Mouse (Mus musculus) lung, postnatal 36 days (tissue): Measurements from ENCODE around the gene Shkbp1.

Experiments used
- DNase-seq: peaks from one replicate; pipeline ENCODE4 v3.0.0; 2022; ENCODE audit warnings: mixed read lengths

The Shkbp1 gene

DNA sequence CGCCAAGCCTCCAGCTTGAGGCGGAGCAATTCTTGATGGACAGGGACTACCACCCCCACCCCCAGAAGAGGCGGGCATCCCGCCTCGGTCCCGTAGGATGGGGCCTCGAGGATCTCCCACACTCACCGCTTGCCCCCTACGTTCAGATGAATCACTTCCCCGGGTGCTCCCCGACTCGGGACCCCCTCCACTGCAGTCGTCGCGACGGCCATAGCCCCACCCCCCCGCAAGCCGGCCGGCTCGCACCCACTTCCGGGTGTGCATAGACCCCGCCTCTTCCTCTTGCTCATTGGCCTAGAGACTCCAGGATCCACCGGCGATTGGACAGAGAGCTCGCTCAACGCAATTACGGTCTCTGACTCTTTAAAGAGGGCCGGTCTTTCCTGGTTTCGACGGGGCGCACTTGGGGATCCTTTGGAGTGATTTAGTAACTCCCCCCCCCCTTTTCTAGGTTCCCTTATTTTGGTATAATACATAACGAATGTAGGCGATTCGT is at the start of gene Shkbp1:
TSS of gene Shkbp1 (minus strand) at position 275 of the 496 bp plus-strand sequence.
- DNase-seq: peak; percentile 95

DNA sequence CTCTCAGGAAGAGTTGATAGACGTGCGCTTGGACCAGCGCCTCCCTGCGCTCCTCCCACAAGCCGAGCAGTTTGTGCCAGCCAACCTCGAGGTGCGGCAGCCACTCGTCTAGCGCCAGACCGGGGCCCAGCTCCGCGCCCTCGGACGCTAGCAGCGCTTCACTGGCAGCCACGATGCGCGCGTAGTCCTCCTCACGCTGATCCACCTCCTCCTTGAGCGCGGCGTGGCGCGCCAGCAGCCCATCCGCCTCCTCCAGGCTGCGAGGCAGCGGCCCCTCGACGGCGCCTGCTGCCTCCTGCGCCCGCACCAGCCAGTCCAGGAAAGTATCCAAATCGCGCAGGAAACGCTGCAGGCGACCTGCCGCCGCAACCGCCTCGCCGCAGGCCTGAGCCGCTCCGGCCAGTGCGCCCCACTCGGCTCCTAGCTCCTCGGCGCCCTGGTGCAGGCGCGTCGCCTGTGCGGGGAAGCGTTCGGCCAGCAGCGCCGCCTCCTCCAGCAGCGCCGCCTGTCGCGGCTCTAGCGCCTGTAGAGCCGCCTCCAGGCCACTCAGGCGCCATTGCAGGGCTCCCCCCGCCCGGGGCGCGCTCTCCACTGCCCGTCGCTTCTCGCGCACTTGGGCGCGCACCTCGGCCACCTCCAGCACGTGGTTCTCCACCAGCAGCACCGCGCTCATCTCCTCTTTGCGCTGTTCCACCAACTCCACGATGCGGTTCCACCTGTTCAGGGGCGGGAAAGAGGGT is 48.6 kb upstream of the Shkbp1 start:
- DNase-seq: no peak

DNA sequence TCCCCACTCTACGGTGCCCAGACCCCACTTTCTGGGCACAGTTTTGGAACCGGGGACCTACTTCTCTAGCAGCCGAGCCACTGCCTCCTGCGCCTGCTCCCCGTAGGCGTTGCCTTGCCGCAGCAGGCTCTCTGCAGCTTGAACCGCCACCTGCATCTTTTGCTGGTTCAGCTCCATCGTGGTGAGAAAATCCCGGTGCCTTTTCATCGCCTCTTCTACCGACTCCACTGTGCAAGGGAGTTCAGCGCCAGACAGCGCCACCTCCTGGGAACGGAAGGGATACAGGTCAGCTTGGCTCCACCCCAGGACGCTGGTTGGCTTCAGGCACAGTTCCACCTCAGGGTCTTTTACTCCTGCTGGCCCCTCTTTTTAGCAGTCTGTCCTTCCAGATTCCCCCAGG is 46.9 kb upstream of the Shkbp1 start:
- DNase-seq: peak; percentile 76

DNA sequence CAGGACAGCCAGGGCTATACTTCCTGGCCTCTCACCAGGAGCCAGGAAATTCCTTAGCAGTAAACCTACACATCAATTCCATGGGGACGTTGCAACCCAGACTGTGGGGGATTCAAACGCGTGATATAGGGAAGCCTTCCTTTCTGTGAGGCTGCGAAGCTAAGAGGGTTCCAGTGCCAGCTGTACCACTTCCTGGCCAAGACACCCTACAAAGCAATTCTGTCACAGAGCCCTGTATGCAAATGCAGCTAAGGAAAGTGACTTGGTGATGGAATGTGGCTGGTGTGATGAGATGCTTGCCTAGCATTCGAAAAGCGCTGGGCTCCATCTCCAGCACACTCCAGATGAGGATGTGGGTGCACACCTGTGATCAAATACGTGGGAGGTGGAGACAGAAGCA is 44.7 kb upstream of the Shkbp1 start:
- DNase-seq: no peak

DNA sequence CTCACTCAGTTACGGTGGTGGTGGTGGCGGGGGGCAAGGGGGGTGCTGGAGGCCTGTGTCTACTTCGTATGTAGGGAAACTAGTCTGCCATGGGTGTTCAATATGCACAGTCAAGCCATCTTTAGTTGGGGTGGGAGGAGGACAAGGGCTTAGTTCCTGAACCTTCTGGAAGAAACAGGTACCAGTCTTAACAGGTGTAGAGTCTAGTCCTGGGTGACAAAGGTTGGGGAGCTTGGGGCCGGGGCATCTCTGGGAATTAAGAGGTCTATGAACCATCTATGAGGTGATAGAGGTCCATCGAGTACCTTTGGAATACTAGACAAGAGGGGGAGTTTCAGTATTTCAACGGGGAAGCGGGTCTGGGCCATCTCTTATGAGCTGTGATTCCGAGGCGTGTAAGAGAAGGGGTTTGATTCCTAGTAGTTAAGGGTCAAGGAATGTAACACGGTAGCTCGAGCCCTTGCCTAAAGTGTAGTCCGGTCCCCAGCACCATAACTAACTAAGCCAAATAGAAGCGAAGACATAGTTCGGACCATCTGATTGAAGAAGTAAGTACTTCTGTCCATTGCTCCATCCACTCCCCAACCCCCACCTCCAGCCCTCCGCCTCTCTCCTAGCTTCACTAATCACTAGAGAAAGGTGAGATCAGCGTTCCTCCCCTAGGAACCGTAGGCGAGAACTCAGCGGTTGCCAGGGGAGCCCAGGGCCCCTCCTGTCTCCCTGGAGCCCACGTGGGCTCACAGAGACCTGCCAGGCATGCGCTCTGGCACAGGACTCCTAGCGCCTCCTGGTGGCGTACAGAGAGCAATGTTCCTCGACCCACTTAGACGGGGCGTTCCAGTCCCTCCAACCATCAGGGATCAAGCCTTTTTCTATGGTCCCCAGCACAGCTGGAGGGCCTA is 41.5 kb upstream of the Shkbp1 start:
- DNase-seq: peak; percentile 11

DNA sequence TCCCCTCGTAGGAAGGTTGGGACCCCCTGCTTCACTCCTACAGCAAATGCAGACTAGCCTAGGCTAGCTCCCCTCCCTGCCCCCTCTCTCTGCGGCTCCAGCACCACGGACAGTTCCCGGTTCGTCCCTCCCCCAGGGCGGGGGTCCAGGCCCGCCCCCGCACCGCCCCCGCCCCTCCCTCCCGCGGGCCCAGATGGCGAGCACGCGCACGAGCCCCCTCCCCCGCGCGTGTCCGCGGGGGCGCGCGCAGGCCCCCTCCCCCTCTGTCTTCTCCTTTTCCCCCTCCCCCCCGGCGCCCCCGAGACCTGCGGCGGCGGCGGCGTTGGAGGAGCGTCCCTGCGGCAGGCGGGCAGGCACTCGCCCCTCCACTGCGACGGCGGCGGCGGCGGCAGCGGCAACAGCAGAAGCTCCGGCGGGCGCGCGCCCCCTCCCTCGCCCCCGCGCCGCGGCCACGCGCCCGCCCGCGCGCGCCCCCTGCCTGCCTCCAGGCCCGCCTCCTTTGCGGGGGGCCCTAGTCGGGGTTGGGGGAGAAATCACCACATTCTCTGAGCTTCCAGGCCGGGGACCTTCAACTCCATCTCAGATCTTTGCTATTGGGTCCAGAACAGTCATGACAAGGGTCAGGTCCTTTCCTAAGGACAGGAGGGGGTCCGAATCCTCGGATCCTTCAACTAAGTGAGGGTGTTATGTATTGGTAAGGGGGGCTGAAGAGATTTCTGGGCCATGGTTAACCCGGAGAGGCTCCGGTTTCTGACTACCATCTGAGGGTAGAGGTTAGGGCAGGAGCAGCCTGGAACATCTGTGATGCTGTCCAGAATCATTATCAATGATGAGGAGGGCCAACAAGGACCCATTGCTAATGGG is 40.6 kb upstream of the Shkbp1 start:
- no peak for DNase-seq

DNA sequence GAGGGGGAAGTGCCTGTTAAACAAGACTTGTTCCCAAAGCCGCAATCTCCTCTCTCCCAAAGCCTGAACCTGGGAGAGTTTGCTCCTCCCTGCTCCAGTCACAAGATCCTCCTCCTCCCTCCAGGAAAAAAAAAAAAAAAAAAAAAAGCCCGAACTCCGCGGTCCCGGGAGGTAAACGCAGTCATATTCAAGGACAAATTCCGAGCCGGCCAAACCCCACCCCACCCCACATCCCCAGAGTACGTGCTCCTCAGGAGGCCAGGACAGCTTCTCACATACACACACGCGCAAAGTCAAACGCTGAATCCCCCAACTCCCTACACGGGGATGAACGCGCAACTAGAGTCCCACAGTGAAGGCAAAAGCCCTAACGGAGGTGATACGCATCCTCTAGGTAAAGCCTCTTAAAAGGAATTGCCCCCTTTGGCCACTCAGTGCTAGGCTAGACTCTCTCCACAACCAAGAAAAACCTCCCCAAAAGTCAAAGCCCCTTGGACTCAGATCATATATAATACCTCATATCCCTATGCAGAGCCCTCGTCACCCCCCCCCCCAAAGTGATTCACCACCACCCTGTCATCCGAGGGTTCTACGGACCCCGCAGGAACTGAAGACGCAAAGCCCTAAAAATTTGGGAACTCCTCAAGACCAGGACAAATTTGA is 39.8 kb upstream of the Shkbp1 start:
- no peak for DNase-seq

DNA sequence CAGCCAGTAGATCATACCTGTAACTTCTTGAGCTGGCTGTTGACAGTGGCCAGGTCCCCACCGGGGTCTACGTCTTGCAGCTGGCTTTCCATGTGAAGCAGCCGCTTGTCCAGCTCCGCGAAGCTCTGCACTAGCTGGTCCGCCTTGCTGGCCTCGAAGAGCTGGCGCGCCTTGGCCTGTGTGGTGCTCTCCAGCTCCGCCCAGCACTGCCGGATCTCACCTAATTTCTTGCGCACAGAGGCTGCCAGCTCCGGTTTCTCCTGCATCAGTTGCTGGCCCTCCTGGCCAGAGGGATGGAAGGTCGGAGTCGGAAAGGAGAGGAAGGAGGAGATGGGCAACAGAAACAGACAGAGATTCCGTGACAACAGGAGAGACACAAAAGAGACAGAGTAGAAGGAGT is 35.6 kb upstream of the Shkbp1 start:
- DNase-seq: no peak

DNA sequence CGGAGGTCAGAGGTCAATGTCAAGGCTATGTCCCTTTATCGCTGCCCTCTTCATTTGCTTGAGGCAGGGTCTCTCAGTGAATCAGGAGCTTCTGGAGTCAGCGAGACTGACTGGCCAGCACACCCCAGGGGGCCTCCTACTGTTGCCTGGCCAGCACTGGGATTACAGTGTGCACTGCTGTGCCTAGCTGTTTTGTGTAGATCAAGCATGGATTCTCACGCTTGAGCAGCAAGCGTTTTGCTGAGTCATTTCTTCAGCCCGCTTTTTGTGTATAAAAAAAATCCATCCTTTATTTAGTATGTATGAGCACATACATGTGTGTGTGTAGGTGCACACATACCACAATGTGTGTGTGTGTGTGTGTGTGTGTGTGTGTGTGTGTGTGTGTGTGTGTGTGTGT is 33.4 kb upstream of the Shkbp1 start:
- no peak for DNase-seq

DNA sequence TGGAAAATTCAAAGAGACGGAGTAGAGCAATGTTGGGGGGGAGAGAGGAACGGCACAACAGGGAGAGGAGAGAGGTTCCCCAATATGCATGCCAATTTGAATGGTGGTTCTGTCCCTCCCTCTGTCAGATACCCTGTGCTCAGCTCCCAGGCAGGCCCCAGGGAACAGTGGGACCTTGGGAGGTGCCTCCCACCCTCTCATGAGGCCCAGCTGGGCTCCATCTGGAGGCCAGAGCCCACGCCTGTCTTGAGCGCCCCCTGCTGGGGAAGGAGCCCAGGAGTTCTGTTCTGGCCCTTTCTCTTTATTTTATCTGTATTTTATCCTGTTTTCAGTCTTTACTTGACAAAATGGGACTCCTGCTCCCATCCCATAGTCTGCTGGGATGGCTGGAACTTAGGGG is 28.9 kb upstream of the Shkbp1 start:
- peak; percentile 74 for DNase-seq

DNA sequence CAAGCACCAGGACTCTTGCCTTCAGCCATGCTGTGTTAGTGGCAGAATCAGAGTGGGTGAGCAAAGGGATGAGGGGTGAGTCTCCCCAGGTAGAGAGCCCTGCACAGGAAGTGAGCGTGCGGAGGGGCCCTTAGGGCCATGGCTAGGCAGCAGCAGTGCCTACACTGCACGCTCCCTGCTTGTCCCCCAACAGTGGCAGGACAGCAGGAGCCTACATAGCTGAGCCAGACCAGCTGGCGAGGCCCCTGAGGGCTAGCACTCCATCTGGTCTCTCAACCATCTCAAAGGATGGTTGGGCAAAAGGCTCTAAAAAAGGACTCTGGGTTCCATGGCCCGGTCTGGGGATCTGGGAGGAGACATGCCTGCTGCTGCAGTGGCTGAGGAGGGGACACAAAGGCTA is 28.3 kb upstream of the Shkbp1 start:
- DNase-seq: no peak

DNA sequence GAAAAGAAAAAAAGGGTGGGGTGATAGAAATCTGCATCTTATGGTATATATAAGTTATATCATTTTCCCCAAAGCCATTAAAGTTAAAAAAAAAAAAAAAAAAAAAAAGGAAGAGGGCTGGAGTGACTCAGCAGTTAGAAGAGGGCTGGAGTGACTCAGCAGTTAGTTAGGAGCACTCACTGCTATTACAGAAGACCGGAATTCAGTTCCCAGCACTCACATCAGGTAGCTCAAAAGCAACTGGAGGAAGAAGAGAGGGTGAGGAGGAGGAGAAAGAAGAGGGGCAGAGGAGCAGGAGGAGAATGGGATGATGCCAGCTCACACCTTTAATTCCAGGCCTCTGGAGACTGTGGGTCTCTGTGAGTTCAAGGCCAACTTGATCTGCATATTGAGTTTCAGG is 27.4 kb upstream of the Shkbp1 start:
- no peak for DNase-seq

DNA sequence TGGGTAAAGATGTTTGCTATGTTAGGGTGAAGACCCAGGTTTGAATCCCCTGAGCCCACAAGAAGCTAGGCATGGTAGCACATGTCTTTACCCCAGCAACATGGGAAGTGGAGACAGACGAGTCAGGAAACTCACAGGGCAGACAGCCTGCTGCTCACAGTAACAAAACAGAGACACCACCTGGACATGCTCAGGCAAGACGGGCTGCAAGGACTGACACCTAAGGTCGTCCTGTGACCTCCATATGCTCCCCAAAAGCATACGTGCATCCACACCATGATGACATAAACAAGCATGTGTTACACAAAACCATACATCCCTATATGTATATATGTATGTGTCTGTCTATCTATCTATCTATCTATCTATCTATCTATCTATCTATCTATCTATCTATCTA is 25.7 kb upstream of the Shkbp1 start:
- no peak for DNase-seq

DNA sequence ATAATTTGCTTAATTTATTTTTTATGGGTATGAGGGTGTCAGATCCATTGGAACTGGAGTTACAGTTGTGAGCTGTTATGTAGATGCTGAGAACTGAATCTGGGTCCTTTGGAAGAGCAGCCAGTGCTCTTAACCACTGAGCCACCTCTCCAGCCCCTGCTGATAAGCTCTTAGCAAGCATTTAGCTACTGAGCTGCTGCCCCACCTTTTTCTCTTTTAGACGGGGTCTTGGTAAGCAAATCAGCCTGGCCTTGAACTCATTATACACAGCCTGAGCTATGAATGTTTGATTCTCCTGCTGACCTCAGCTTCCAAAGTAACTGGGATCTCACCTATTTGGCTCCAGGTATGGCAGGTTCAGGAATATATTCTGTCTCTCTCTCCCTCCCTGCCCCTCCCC is 25.2 kb upstream of the Shkbp1 start:
- no peak for DNase-seq

DNA sequence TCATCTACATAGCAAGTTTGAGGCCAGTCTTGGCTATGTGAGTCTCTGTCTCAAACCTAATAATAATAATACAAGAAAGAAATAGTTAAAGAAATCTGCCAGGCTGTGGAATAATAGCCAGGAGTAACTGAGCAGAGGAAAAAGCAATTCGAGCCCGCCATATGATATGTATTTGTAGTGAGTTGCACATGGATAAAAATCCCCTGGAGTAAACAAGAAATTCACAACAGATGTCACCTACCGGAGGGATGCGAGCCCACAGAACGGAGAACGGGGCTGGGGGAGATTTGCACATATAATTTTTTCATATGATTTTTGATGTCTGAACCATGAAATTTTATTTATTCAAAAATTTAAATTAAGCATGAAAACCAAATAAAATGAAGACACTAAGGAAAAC is 24.0 kb upstream of the Shkbp1 start:
- no peak for DNase-seq

DNA sequence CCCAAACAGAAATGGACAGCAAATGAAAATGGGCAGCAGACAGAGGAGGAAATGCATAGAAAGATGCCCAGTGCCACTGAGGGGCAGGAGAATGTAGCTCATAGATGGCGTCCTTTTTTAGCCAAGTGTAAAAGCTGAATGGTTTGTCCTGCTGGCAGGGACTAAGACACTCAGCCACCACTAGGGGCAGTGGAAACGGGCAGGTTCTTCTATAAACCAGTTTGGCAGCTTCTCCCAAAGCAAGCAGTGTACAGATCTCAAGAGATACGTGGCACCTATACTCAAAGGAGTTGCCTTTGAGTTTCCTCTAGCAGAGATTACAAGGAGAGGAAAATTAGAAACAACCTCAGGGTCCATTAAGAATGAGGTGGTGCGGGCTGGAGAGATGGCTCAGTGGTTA is 22.6 kb upstream of the Shkbp1 start:
- DNase-seq: peak; percentile 52

DNA sequence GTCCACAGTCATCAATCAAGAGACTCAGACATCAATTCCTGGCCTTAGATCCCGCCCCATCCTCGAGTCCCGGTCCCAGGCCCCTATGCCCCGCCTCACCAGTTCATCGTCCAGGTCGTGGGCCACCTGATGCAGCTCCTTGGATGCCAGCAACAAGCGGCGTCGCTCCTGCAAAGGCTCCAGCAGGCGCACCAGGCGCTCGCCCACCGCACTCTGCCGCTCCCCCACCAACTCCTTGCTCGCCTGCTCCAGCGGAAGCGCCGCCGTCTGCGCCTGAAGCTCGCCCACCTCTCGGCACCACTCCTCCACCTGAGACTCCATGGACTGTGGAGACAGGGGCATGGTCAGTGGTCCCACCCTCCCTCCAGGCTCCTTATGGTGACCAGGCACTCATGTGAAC is 19.5 kb upstream of the Shkbp1 start:
- no peak for DNase-seq

DNA sequence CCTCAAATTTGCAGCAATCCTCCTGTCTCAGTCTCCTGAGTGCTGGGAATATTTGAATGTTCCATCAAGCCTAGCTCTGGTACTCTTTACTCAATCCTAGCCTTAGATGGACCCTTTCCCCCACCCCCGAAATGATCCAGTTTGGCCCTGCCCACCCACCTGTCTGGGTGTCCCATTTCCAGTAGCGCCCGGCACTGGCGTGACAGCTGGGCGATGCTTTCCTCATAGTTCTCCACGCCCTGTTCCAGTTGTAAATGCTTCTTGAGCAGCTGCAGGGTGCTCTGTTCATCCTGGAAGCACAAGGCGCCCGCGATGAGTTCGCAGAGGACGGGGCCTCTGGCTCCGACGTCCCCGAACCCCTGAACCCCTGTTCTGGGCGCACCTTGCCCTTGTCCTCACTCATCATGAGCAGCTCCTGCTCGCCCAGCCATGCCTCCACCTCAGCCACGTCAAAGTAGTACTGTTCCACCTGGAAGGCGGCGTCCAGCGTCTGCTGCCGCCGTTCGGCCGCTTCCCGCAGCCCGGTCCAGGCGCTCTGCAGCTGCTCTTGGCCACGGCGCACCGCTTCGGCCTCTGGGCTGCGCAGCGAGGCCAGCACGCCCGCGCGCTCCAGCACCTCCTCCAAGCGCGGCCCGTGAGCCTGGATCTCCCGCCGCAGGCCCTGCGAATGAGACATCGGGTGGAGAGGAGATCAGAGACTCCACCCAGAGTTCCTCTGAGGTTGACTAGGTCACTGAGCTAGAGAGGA is 16.1 kb upstream of the Shkbp1 start:
- no peak for DNase-seq

DNA sequence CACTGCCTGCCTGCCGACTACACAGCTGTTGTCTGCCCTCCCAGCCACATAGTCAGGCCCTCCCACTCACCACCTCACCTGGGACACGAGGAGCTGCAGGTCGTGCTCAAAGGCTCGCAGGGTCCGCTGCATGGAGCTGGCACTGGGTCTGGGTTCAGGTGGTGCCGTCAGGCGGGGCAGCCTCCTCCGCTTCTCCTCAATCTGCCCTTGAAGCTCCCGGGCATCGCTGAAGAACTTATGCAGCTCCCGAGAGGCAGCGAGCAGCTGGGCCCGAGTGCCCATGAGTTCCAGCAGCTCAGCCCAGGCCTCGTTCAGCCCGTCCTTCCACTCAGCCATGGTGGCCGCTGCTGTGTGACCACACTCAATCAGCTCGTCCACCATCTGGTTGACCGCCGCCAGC is 13.3 kb upstream of the Shkbp1 start:
- no peak for DNase-seq

DNA sequence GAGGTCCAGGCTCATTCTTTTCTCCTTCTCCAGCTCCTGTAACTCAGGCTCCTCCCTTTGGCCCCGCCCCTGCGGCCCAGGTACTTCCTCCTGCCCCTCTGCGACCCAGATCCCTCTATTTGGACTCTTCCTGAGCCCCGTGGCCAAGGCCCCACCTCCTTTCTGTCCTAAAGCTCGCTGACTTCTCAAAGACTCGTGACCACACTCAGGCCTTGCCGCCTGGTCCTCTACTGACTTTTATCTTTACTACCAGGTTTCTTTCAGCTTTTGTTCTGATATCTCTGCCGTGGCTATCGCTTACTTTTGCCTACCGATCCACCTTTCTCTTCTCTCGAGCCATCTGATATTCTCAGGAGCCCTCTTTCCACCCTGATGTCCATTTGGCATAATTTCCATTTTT is 12.2 kb upstream of the Shkbp1 start:
- peak; percentile 21 for DNase-seq

DNA sequence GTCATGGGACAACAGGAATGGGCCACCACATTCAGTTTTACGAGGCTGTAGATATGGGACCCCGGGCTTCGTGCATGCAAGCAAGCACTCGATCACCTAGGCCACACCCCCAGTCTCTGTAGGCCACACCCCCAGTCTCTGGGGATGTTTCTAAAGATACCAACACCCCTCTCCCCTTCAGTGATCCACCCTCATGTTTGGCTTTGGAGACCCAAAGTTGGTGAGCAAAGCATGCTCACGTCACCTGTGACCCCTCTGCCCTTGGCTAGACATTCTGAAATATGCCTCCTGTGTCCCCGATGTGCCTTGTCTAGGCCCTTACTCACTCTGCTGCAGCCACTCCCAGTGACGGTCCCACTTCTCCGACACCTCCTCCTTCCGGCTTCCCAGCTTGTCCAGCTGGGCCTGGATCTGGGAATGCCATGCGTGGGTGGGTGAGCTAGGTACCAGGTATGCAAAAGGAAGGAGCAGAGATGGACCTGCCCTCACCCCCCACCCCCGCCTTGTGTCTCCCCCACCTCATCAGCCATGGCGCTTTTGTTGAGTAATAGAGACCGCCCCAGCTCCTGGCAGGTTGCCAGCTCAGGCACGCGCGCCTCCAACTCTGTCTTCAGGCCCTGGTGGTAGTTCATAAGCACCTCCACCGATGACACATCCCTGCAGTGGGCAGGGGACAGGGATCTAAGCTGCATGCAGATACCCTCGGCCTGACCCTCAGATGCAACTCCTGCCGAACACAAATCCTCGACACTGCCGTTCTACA is 10.4 kb upstream of the Shkbp1 start:
- no peak for DNase-seq
